ENCODE assay signal across 8 mouse cellular contexts in the genomic region with DNA sequence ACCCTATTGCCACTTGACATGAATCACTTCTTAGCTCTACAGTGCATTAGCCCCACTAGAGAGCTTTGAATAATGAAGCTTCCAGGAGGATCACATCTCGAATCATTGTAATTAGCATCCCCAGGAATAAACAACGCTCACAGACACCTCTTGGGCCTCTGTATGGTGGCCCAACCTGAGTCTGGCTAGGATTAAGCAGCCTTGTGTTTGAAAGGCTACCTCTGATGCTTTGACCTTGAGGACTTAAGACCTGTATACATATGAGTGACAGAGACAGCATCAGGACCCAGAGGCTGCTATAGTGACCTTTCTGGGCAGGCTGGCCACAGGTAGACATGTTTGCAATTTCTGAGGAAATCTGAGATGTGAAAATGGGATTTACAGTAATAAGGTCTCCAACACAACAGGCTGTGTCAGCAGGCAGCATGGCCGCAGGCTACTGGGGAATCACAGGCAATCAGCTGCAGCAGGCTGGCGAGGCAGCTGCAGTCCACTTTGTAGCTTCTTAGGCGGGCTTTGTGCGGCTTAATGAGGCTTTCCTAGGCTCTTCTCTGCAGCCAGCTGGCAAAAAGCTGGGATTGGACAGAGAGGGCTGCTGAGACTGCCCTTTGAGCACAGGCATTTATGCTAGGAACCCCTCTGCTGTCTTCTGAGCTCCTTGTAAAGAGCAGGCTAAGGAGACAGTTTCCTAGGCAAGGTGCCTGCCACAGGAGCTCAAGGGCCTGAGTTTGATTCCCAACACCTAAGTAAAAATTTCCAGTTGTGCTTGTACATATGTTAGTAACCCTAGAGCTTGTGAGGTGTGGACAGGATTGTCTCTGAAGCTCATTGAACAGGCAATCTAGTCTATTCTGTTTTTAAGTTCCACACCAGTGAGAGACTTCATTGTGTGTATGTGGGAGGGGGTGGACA.
DNase-seq lines count a peak whose midpoint lies in the region; ATAC-seq and TF ChIP-seq lines count a peak whose summit lies in the region.

No protein-coding gene starts in this region.

- 24% methylated on average over 6 of the region's 6 CpGs for WGBS in embryonic facial prominence, embryonic 11.5 days
- WGBS in midbrain, embryonic 15.5 days, result 15% methylated on average over 6 of the region's 6 CpGs

- no peak overlapping the region for H3K4me2 ChIP-seq in embryonic facial prominence, embryonic 11.5 days (ENCODE audit: low read depth, low read length)
- no peak overlapping the region for H3K4me2 ChIP-seq in midbrain, embryonic 15.5 days

- H3K27ac ChIP-seq in embryonic facial prominence, embryonic 11.5 days (replicated peaks; ENCODE audit: low read depth, low read length), result no peak overlapping the region
- H3K27ac ChIP-seq in midbrain, embryonic 15.5 days, result peak overlapping the region; percentile 53

- no peaks in the 10 kb centered on the region for H3K4me1 ChIP-seq in embryonic facial prominence, embryonic 11.5 days (ENCODE audit: control insufficient read depth, insufficient read depth, low read length)
- peaks cover 14% of the 10 kb centered on the region for H3K4me1 ChIP-seq in midbrain, embryonic 15.5 days

- no peak overlapping the region for H3K4me3 ChIP-seq in embryonic facial prominence, embryonic 11.5 days (ENCODE audit: low read depth, low read length)
- H3K4me3 ChIP-seq in midbrain, embryonic 15.5 days, result no peak overlapping the region

- H3K9me3 ChIP-seq in embryonic facial prominence, embryonic 11.5 days (replicated peaks; ENCODE audit: control insufficient read depth, low read length), result no peaks in the 10 kb centered on the region
- no peaks in the 10 kb centered on the region for H3K9me3 ChIP-seq in midbrain, embryonic 15.5 days

- peak; percentile 95 for DNase-seq in brain, embryonic 14.5 days (ENCODE audit: low read depth)
- DNase-seq in embryonic facial prominence, embryonic 11.5 days (ENCODE audit: low spot score), result peak; percentile 75
- peak; percentile 9 to 27 for DNase-seq in layer of hippocampus, adult 18-20 months (ENCODE audit: low spot score in 2 of 2)
- DNase-seq in adrenal gland, postnatal 25 days, result no peak
- no peak for DNase-seq in spleen, adult 12 weeks (ENCODE audit: low spot score)
- no peak for DNase-seq in heart, adult 8-10 months (ENCODE audit: low spot score)

- no peaks in the 10 kb centered on the region for H3K36me3 ChIP-seq in embryonic facial prominence, embryonic 11.5 days (replicated peaks; ENCODE audit: control insufficient read depth, insufficient read depth, low read depth, low read length)
- no peaks in the 10 kb centered on the region for H3K36me3 ChIP-seq in midbrain, embryonic 15.5 days (replicated peaks)

- ATAC-seq in embryonic facial prominence, embryonic 11.5 days (replicated peaks; ENCODE audit: insufficient number of reproducible peaks, low FRiP score, low TSS enrichment, low read depth), result no peak; the same call in 1 of the 2 replicates
- 0 out of 2 replicates have a peak, but pooled peaks have one; percentile 37 for ATAC-seq in midbrain, embryonic 15.5 days (replicated peaks)
- ATAC-seq in granulocyte monocyte progenitor cell, adult 5-6 weeks (replicated peaks; ENCODE audit: poor library complexity, severe bottlenecking), result no peak

- TF ChIP-seq CTCF in brain, embryonic 14.5 days (IDR thresholded peaks at IDR 0.05; ENCODE audit: borderline replicate concordance, extremely low read depth, insufficient read depth, insufficient read length), result no peak

- H3K9ac ChIP-seq in embryonic facial prominence, embryonic 11.5 days (replicated peaks; ENCODE audit: low read length), result no peak overlapping the region
- no peak overlapping the region for H3K9ac ChIP-seq in midbrain, embryonic 15.5 days

- no peaks in the 10 kb centered on the region for H3K27me3 ChIP-seq in embryonic facial prominence, embryonic 11.5 days (ENCODE audit: control insufficient read depth, insufficient read depth, low read length)
- H3K27me3 ChIP-seq in midbrain, embryonic 15.5 days (replicated peaks), result no peaks in the 10 kb centered on the region

- no peak for TF ChIP-seq POLR2A in brain, embryonic 14.5 days (IDR thresholded peaks at IDR 0.05; ENCODE audit: borderline replicate concordance, extremely low read depth, insufficient read depth, insufficient read length, poor library complexity, severe bottlenecking)

Comparison
In these comparisons a context has a peak if more than half of its experiments do, and no peak if none do; other contexts are left out.
1. DNase-seq: peak in brain, embryonic 14.5 days (single experiment), embryonic facial prominence, embryonic 11.5 days (single experiment) and layer of hippocampus, adult 18-20 months (2 of 2); none in adrenal gland, postnatal 25 days (single experiment), spleen, adult 12 weeks (single experiment) and heart, adult 8-10 months (single experiment).